Mouse (Mus musculus) heart, postnatal 10 days (tissue): Measurements from ENCODE around the gene Oas1a. TPM values are rescaled to one million over a fixed set of nuclear protein-coding genes. Genes with fewer than 3 reads are reported as not detected.
"Not testable (repeated sequence)": the region's sequence is repeated elsewhere in the genome, so short reads cannot be mapped to it uniquely, and the experiment has no call there.

Source experiments
- DNase-seq, 2 experiments: peaks; one replicate each; pipeline ENCODE4 v3.0.0; 2021
- intact Hi-C: fragments of 180-260 bp; cut with DNase I; formaldehyde crosslinking; loops from one replicate; pipeline ENCODE4 v1.15.1; 2025
- total RNA-seq, 2 experiments: library from RNA; stranded (reverse); gene quantifications; 2 replicates each; pipeline ENCODE4 v1.2.3; 2021

Oas1a gene
- under 1 TPM; 0.17 TPM for total RNA-seq

DNA sequence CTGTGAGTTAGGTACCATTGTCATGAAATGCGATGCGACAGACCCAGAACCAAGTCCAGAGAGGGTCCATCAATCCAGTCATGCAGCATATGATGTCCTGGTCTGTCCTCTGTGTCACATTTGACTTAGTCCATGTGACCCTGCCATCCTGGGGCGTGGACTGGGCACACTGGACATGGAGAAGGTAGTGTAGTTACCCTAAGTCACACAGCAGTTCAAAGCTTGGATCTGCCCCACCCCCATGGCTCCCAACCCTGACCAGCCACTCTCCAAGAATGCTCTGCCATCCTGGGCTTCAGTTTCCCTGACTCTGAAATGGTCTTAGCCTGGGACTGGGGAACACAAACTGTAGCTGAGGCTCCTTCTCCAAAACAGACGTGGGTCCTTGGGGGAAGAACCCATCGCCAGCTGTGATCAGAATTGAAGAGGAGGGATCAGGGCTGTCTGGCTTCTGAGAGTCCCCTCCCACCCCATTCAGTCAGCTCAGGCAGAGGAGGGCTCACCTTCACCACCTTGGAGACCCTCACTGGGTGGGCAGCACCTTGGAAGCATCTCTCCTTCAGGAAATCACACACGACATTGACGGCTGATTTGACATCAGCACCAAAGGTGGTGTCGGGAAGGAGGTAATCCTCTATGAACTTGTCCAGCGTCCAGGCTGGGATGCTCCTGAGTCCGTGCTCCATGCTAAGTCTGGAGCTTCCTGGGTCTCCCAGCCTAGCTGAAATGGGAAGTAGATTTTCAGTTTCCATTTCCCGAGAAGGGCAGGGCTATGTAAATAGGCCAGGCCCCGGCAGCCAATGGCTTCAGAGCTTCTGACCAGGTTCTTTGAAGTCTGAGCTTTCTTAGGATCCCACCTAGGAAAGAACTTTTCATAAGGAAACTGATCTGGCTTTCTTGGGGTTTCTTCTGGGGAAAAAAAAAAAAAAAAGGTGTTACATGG is at the start of gene Oas1a:
Gene Oas1a (minus strand): TSS at position 731 of the 943 bp plus-strand sequence.
- intact Hi-C loops, DNase-seq: not testable (repeated sequence)

DNA sequence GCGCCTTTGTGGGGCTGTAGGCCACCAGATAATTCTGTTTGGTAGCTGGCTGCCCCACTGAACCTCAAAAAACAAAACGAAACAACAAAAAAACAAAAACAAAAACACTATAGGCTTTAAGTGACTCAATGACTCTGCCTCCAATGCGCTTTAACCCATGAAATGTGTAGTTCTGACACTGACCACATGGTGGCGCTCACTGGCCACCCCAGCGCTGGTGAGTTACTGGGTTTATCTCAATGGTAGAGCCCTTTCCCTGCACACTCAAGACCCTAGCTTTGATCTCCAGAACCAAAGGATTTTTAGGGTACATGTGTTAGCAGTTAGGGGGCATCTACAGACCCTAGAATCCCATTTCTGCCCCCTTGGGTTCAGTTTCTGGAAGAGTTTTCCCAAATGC is 46.7 kb upstream of the Oas1a start:
- intact Hi-C loops = loop anchor here (5.0 kb wide), 1 partner anchor 218 kb away; no protein-coding TSS in a partner anchor

DNA sequence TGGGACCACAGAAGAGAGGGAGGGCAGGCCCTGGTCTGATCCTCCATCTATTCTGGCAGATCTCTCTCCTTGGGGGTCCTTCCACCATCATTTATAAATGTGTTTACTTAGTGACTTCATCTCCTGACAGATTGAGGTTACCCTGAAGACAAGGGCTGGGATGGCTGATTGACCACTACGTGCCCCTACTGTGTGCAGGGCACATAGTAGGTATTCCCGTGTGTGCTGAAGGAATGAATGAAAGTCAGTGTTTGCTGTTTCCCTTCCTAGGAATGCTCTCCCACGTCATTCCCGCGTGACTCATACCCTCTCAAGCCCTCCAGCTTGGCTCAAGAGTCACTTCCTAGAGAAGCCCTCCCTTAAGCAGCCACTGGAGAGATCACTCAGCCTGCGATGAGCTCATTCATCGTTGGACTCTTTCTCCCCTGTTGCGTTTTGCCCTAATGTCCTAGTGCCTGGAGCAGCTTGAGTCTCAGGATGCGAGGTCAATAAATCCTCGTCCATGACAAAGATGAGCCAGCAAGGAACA is 45.0 kb upstream of the Oas1a start:
- intact Hi-C loops = loop anchor here (5.0 kb wide), 1 partner anchor 220 kb away; no protein-coding TSS in a partner anchor
- peak; percentile 5 to 19 for DNase-seq

More for the DNA sequence above, 46.7 kb upstream of the Oas1a start:
- peak in 1 of 2 experiments; percentile 7 for DNase-seq

DNA sequence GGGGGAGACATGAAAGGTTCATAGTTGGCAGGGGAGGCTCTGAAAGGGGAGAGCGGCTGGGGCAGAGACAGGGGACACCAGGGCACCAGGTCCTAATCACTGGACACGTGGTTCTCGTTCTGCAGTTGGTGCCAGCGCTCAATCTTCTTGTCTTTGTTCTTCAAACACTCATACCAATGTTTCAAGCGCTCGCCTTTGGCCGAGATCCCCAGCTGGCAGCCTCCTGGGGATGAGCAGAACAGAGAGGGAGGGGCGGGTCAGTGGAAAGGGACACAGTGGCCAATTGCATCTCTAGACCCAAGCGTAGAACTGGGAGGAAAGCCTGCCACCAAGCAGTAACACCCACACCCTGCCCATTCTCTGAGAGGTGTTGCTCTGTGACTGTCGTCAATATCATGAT is 34.8 kb upstream of the Oas1a start:
- intact Hi-C loops = no loop called here
- peak in 1 of 2 experiments; percentile 2 for DNase-seq

DNA sequence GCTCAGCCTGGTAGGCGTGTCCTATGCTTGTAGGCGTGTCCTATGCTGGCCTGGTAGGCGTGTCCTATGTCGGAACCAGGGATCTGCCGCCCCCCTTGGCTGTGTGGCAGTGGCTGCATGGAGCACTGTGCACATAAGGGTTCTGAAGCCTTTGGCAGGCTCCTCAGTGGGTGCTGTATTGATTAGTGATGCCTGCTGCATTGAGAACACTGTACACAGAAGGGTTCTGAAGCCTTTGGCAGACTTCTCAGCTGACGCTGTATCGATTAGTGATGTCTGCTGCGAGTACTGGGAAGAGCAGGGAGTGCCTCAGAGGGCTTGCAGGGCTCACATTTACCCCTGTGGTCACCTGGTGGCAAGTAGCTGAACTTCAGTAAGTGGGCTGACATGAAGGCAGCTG is 31.3 kb upstream of the Oas1a start:
- DNase-seq = no peak
- intact Hi-C loops = no loop called here

DNA sequence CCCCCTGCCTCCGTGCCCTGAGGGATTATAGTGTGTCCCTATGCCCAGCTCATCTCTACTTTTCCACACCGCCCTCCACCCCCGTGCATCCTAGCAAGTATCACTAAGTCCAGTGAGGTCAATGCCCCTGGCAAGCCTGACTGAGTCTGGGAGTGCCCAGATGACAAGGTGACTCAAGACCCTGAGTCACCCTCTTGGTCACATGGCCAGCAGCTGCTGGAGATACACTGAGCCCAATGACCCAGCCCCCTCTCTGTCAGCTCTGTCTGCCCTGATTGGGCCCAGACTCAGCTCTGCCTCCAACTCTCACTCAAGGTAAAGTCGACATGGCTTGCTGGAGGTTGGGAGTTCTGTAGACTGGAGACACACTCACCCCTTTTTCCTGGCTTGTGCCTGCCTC is 30.5 kb upstream of the Oas1a start:
- DNase-seq = no peak
- intact Hi-C loops = no loop called here

DNA sequence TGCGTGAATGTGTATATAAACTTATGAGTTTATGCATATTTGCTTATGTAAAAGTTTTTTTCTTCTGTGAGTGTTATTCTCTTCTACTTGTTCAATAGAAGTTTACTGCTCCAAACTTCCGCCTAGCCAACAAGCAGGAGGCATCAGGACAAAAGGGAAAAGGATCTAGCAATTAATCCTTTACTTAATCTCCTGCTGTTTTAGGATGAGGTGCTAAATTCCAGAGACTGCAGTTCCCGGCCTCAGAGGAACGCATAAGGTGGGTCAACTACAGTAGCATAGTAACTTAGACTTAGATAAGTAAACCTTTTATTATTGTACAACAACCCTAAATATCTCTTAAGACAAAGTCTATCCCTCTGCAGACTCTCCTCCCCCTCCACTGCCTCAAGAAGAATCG is 26.6 kb upstream of the Oas1a start:
- no peak for DNase-seq
- intact Hi-C loops = loop anchor here (2.0 kb wide), 1 partner anchor 119 kb away; no protein-coding TSS in a partner anchor

DNA sequence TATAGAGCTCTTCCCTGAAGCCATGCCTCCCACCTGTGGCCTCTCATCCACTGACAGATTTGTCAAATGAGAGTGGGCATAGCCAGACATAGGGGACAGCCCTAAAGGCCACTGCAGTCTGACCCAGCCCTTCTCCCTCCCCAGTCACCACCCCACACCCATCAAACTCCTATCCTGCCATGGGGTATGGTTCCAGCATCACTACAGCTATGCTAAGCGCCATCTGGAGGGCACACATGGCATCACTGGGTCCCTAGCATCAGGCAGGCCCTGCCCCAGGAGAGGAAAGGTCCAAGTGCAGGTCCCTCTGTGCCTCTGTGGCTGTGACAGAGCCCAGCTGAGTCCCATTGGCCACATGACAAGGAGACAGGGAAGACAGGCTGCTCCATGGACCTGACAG is 19.7 kb upstream of the Oas1a start:
- intact Hi-C loops = loop anchor here (10.0 kb wide), 1 partner anchor 132 kb away; the partner anchor contains the start of gene Oas1e

DNA sequence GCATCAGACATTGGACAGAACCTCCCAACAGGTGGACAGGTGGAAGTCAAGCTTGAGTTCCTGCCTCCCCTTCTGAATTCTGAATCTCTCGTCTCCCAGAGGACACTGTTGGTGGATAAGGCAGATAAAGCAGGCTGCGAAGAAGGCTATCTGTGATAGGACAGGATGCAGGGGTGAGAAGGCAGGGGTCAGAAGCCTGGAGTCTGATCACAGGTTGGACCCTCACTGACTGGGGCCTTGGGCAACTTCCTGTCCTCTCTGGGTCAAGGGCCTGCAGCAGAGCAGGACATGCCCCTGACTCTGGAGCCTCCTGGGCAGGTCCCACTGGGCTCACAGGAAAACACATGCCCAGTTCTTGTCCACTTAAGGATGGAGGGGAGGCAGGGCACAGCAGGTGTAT is 19.0 kb upstream of the Oas1a start:
- intact Hi-C loops = loop anchor here (10.0 kb wide), 1 partner anchor 132 kb away; the partner anchor contains the start of gene Oas1e
- not testable (repeated sequence) for DNase-seq

More for the DNA sequence above, 19.7 kb upstream of the Oas1a start:
- no peak for DNase-seq

DNA sequence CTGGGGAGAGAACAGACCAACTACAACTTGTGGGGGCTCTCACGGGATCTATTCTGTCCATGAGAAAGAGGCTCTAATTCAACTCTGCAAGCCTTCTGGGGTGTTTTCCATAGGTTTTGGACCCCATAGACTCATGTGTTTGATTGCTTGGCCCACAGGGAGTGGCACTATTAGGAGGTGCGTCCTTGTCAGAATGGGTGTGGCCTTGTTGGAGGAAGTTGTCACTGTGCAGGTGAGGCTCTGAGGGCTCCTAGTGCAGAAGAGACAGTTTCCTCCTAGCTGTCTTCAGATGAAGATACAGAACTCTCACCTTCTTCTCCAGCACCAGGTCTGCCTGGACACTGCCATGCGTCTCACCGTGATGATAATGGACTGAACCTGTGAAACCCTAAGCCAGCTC is 17.2 kb upstream of the Oas1a start:
- intact Hi-C loops = loop anchor here (10.0 kb wide), 1 partner anchor 130 kb away; the partner anchor contains the start of gene Oas1e
- not testable (repeated sequence) for DNase-seq

DNA sequence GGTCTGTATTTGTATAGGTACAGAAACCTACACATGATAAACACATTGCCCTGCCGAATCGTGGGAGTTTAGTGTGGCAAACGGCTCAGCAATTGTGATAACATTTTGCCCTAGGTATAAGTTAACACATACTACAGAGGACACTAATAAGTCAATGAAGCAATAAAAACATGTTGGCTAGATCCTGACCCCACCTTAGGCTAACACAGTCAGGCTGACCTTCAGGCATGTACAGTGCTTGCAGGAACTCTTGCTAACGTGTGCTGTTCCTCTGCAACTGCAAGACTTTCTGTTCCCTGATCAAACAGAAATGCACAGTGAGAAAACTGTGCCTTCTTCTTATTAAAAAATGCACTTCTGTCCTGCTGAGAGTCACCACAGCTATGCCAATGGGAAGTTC is 16.6 kb upstream of the Oas1a start:
- DNase-seq = no peak
- intact Hi-C loops = loop anchor here (10.0 kb wide), 1 partner anchor 129 kb away; the partner anchor contains the start of gene Oas1e

DNA sequence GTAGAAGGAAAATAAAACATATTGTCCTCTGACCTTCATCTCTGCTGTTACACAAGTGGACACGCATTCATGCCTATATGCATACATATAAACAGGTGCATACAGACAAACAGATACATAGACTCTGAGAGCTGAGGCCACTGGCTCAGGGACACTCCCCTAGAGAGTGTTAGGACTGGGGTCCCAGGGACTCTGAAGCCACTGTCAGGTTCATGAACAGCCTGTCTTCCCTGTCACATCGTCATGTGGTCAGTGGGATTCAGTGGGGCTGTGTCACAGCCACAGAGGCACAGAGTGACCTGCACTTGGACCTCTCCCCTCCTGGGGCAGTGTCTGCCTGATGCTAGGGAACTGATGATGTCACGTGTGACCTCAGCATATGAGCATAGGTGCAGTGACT is 13.0 kb upstream of the Oas1a start:
- no peak for DNase-seq

DNA sequence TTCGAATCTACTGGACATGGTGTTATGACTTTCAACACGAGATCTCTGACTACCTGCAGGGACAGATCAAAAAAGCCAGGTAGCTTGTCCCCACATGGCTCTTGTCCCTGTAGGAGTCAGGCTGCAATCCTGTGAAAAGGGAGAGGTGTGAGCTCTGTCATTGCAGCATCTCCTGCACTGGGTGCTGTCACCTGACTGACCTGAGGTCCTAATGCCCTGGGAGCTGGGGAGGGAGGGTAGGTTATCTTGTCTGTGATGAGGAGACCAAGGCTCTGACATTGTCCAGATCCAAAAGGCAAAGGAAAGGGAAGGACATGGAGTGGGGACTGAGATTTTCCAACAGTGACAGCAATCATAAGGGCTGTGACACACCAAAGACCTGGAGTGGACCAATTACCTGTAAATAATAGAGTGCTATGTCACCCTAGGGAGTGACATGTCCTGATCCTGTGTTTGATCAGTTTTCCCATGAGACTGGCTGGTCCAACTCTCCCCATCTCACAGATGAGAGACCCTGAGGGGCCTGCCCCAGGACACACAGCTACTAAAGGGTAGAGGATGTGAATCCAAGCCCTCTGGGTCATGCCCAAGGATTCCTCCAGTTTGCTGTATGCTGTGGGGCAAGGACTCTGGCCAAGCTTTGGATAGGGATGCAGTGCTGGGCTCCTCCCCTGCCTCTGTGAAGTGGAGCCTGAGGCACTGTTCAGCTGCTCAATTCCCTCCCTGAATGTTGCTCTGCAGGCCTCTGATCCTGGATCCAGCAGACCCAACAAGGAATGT is 12.0 kb upstream of the Oas1a start:
- intact Hi-C loops, DNase-seq: not testable (repeated sequence)

More for the DNA sequence above, 13.0 kb upstream of the Oas1a start:
- intact Hi-C loops = loop anchor here (10.0 kb wide), 1 partner anchor 125 kb away; the partner anchor contains the start of gene Oas1e

DNA sequence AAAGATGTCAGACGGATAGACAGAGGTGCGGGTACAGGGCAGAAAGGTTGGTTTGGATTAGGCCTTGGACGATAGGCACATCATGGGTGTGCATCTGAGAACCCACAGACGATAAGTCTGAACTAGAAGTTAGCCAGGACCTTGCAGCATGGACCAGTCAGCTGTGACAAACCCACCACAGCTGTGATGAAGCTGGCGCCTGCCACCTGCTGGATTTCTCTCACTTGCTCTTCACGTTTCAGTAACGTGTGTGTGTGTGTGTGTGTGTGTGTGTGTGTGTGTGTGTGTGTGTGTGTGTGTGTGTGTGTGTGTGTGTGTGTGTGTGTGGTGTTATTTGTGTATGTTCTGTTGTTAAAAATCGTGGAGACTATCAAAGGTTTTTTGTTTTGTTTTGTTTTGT is 6.9 kb upstream of the Oas1a start, which contains the start of gene Oas1d:
Gene Oas1d (plus strand): TSS at position 333 of the 400 bp plus-strand sequence.
- DNase-seq, intact Hi-C loops: not testable (repeated sequence)

DNA sequence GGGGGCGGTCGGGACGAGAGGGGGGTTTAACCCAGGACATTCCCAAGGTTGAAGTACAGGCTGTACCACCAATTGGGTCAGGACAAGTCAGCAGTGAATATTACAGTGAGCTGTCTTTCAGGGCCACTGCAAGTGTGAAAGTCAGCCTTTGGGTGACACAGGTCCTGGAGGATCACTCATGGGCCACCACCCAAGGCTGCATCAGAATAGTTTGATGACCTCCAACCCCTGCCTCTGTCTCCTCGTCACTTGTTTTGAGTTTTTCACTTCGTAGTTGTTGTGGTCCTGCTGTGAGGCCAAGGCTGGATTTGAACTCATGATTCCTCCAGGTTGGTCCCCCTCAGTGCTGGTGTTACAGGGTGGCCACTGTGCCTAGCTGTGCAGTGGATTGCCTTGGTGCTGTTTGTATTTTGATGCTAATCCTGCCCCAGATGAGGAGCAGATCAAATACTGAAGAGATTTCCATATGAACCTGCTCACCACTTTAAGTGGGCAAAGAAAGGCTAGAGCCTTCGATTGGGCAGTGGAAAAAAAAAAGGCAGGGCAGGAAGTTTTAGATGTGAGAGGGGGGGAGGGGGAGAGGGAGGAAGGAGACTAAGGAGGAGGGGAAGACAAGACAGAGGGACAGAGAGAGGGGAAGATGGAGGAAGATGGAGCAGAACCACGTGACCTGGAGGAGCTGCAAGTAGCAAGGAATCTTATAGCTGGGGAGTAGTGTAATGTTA is 1.0 kb upstream of the Oas1a start:
- intact Hi-C loops = no loop called here

DNA sequence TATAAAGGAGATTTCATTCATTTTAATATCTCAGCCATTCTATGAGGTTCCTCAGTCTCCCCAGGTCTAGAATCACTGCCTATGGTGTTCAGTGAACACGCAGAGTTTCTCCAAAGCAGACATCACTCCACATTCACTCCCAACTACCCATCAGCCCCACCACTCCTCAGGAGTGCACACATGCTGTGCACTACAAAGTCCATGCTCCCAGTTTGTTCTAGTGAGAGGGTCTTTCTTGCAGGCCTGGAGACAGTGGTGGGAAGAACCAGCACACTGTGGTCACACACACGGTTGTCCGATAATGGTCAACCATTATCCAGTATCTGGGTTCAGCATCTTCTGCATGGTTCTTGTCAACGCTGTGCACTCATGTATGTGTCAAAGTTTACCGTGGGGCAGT is 5.3 kb downstream of the Oas1a start:
- no peak for DNase-seq
- intact Hi-C loops = loop anchor here (2.0 kb wide), 1 partner anchor 13 kb away; no protein-coding TSS in a partner anchor

More for the DNA sequence above, 1.0 kb upstream of the Oas1a start:
- DNase-seq = no peak

DNA sequence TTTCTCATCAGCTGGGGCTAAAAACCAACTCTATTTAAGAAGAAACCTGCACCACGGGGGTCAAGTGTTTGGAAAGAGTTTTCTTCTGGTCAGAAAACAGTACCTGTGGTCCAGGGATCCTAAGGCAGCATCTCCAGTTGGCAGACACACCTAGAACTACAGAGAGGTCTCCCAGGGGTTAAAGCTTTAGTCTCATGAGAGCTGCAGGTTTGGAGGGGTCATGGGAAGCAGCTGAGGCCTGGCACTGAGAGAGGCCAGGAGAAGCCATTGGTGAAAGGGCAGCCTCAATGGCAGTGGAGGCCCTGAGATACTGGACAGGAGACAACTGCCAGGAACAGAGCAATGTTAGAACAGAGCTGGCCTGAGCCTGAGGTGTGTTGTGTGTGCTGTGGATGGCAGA is 6.7 kb downstream of the Oas1a start:
- intact Hi-C loops = no loop called here

DNA sequence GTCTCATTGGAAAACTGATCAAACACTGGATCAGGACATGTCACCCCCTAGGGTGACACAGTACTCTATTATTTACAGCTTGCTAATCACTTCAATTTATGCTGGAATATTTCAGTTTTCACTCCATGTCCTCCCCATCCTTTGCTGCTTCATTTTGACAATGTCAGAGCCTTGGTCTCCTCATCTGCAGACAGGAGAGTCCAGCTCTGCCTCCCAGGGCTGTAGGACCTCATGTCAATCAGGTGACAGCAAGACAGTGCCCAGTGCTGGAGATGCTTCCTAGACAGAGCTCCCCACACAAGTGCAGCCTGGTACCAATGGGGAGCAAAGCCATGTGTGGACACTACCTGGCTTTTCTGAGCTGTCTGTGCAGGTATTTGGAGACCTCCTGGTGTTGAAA is 8.6 kb downstream of the Oas1a start:
- DNase-seq = no peak
- intact Hi-C loops = loop anchor here (1.0 kb wide), 1 partner anchor 19 kb away; no protein-coding TSS in a partner anchor

More for the DNA sequence above, 6.7 kb downstream of the Oas1a start:
- no peak for DNase-seq

DNA sequence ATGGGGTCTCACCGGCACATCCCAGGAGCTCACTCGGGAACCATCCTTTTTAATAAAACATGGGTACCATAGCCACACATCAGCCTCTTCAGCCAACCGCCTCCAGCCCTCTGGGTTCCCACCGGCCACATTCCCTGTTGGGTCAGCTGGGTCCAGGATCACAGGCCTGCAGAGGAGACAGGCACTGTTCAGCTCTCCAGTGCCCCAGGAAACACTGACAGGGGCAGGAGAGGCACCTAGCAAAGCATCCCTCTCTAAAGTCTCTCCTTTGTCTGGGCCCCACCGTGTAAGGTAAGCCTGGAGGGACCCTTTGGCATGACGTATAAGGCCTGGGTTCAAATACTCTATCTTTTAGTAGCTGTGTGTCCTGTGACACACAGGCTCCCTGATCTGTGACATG is 9.0 kb downstream of the Oas1a start:
- no peak for DNase-seq
- intact Hi-C loops = loop anchor here (1.0 kb wide), 1 partner anchor 19 kb away; no protein-coding TSS in a partner anchor
